Mouse (Mus musculus): ENCODE results near the gene Crispld2. TPM values are rescaled to one million over a fixed set of nuclear protein-coding genes. Genes with fewer than 3 reads are reported as not detected.

Gene Crispld2
- polyA plus RNA-seq, 1 experiment, result 4.1 TPM

DNA sequence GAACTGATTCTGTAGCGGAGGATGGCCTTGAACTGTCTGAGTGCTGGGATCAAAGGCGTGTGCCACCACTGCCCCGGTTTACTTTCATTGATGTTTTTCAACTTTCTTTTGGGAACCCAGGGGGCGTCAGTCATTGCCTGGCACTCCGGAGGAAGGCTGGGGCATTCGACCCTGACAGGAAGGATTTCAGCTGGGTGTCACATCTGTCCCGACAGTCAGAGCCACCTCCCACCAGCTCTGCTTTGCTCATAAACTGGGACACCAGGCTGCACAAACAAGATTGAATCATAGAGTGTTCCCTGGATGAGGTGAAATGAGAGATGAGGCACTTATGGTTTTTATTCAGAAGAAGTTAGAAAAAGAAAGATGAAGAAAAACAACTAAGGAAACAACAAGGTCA lies 40.0 kb upstream of the Crispld2 start:
- 87% methylated on average over 7 of the region's 7 CpGs for WGBS
- Histone ChIP-seq H3K4me3 (ENCODE audit: extremely low read depth, insufficient read depth, insufficient read length) (no peak overlapping the region), H3K4me1 (ENCODE audit: control insufficient read depth, insufficient read depth, insufficient read length) (no peaks in the 10 kb centered on the region), H3K36me3 (ENCODE audit: control insufficient read depth, insufficient read depth, low read length) (peaks cover 69% of the 10 kb centered on the region), H3K27me3 (ENCODE audit: control insufficient read depth, insufficient read depth, low read length) (no peaks in the 10 kb centered on the region), H3K27ac (ENCODE audit: insufficient read depth, low read length) (no peak overlapping the region)
- no peak for DNase-seq (ENCODE audit: low read depth in 1 of 2, low spot score in 2 of 2)
- TF ChIP-seq POLR2A (IDR thresholded peaks at IDR 0.05; ENCODE audit: low read depth, low read length), result no peak
- no peak for TF ChIP-seq CTCF (IDR thresholded peaks at IDR 0.05; ENCODE audit: extremely low read depth, insufficient read depth, insufficient read length, insufficient replicate concordance)

DNA sequence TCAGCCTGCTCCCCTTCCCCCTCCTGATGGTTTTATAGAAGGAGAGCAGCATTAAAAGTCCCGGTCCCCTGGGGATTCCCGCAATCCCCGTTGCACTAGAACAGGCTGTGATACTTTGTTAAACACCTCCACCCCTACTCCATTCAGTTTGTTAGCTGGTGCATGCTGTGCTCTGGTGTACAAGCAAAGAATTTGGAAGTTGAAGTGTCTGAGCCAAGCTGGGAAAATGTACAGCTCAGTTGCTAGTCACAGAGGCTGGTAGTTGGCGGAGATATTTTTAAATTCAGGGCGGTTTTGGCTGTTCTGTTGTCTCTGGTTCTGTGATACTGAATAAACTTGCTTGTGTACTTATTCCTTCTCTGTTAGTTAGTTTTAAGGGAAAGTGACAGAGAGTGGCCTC lies 39.5 kb upstream of the Crispld2 start:
- 89% methylated on average over 5 of the region's 5 CpGs for WGBS
- H3K4me1 ChIP-seq (ENCODE audit: control insufficient read depth, insufficient read depth, insufficient read length), result no peaks in the 10 kb centered on the region
- DNase-seq (ENCODE audit: low read depth in 1 of 2, low spot score in 2 of 2), result no peak
- H3K27me3 ChIP-seq (ENCODE audit: control insufficient read depth, insufficient read depth, low read length), result no peaks in the 10 kb centered on the region
- no peak overlapping the region for H3K4me3 ChIP-seq (ENCODE audit: extremely low read depth, insufficient read depth, insufficient read length)
- H3K36me3 ChIP-seq (ENCODE audit: control insufficient read depth, insufficient read depth, low read length), result peaks cover 69% of the 10 kb centered on the region
- TF ChIP-seq POLR2A (IDR thresholded peaks at IDR 0.05; ENCODE audit: low read depth, low read length), result no peak
- no peak for TF ChIP-seq CTCF (IDR thresholded peaks at IDR 0.05; ENCODE audit: extremely low read depth, insufficient read depth, insufficient read length, insufficient replicate concordance)
- no peak overlapping the region for H3K27ac ChIP-seq (ENCODE audit: insufficient read depth, low read length)

DNA sequence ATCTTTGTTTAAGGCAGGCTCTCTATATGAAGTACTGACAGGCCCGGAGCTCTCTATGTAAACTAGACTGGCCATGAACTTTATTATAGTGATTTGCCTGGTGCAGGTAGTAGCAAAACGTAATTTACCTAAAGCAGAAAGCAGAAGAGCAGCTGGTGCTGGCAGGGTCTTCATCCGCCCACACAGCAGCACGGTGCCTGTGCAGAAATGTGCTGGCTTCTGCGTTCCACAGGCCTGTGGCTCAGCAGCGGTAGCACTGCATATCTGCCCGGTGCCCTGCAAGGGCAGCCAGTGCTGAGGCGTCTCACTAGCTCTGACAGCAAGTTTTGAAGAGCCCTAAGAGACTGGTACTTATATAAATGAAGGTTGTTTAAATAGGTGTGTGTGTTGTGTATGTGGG lies 36.9 kb upstream of the Crispld2 start:
- H3K4me3 ChIP-seq (ENCODE audit: extremely low read depth, insufficient read depth, insufficient read length), result no peak overlapping the region
- no peak for DNase-seq (ENCODE audit: low read depth in 1 of 2, low spot score in 2 of 2)
- H3K27ac ChIP-seq (ENCODE audit: insufficient read depth, low read length), result no peak overlapping the region
- H3K36me3 ChIP-seq (ENCODE audit: control insufficient read depth, insufficient read depth, low read length), result peaks cover 56% of the 10 kb centered on the region
- no peaks in the 10 kb centered on the region for H3K27me3 ChIP-seq (ENCODE audit: control insufficient read depth, insufficient read depth, low read length)
- TF ChIP-seq CTCF (IDR thresholded peaks at IDR 0.05; ENCODE audit: extremely low read depth, insufficient read depth, insufficient read length, insufficient replicate concordance) (no peak), POLR2A (IDR thresholded peaks at IDR 0.05; ENCODE audit: low read depth, low read length) (no peak)
- no peaks in the 10 kb centered on the region for H3K4me1 ChIP-seq (ENCODE audit: control insufficient read depth, insufficient read depth, insufficient read length)
- 93% methylated on average over 8 of the region's 8 CpGs for WGBS

DNA sequence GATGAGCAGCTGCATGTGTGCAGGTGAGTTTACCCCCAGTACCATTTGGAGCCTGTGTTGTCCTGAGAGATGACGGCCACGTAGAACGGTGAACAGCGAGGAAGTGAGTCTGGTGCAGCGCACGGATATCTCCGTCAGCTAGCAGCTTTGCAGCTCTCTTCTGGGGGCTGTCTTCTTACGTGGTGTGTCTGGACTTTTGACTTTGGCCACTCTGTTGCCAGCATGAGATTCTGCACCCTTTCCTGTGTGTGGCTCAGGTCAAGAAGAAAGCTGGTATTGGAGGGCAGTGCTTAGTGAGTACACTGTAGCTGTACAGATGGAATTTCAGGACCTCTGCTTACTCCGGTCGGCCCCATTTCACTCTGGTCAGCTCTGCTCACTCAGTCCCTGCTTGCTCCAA lies 34.2 kb upstream of the Crispld2 start:
- TF ChIP-seq POLR2A (IDR thresholded peaks at IDR 0.05; ENCODE audit: low read depth, low read length), result no peak
- no peak for TF ChIP-seq CTCF (IDR thresholded peaks at IDR 0.05; ENCODE audit: extremely low read depth, insufficient read depth, insufficient read length, insufficient replicate concordance)
- H3K36me3 ChIP-seq (ENCODE audit: control insufficient read depth, insufficient read depth, low read length), result peaks cover 36% of the 10 kb centered on the region
- H3K27me3 ChIP-seq (ENCODE audit: control insufficient read depth, insufficient read depth, low read length), result no peaks in the 10 kb centered on the region
- no peak overlapping the region for H3K27ac ChIP-seq (ENCODE audit: insufficient read depth, low read length)
- no peak overlapping the region for H3K4me3 ChIP-seq (ENCODE audit: extremely low read depth, insufficient read depth, insufficient read length)
- no peak for DNase-seq (ENCODE audit: low read depth in 1 of 2, low spot score in 2 of 2)
- WGBS, result 95% methylated on average over 10 of the region's 10 CpGs
- no peaks in the 10 kb centered on the region for H3K4me1 ChIP-seq (ENCODE audit: control insufficient read depth, insufficient read depth, insufficient read length)

DNA sequence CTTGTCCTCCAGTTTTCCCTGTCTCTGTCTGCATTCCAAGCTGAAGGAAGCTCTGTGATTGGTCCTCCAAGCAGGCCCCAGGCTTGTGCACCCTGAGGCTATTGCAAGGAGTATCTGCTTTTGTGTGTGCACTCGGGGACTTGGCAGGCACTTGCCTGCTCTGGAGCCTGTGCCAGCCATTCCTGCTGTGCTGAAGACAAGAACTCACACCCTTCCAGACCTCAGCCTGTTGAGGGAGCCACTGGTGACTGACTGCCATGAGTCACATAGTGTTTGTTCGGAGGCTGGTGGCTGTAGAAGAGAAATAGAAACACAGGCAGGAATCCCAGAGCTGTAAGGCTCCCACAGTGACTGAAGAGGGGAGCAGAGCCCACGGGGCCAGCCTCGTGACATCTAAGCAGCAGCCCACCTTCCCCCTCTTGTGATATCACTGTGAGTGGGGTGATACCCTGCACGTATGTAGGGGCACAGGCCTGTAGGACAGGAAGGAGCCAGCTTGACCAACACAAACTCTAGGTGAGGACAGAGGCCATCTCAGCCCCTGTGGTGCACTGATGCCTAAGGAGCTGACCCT lies 31.6 kb upstream of the Crispld2 start:
- no peak for DNase-seq (ENCODE audit: low read depth in 1 of 2, low spot score in 2 of 2)
- H3K27ac ChIP-seq (ENCODE audit: insufficient read depth, low read length), result no peak overlapping the region
- H3K27me3 ChIP-seq (ENCODE audit: control insufficient read depth, insufficient read depth, low read length), result no peaks in the 10 kb centered on the region
- TF ChIP-seq CTCF (IDR thresholded peaks at IDR 0.05; ENCODE audit: extremely low read depth, insufficient read depth, insufficient read length, insufficient replicate concordance) (no peak), POLR2A (IDR thresholded peaks at IDR 0.05; ENCODE audit: low read depth, low read length) (no peak)
- H3K4me3 ChIP-seq (ENCODE audit: extremely low read depth, insufficient read depth, insufficient read length), result no peak overlapping the region
- peaks cover 14% of the 10 kb centered on the region for H3K36me3 ChIP-seq (ENCODE audit: control insufficient read depth, insufficient read depth, low read length)
- H3K4me1 ChIP-seq (ENCODE audit: control insufficient read depth, insufficient read depth, insufficient read length), result no peaks in the 10 kb centered on the region
- WGBS, result 88% methylated on average over 5 of the region's 5 CpGs

DNA sequence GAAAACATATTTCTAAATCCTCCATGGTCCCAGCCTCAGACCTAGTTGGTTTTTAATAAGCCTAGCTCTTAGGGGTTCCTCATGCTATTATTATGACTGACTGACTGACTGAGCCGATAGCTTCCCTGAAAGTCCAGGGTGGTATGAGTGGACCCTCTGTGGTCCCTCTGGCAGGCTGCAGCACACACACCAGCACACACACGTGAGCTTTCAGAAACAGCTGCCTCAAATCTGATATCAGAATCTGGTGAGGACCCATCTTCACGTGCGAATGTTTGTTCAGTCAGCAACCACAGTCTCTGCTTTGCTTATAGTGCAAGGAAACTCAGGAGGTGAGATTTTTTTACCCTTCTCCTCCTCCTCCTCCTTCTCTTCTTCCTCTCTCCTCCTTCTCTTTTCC lies 27.4 kb upstream of the Crispld2 start:
- no peaks in the 10 kb centered on the region for H3K4me1 ChIP-seq (ENCODE audit: control insufficient read depth, insufficient read depth, insufficient read length)
- TF ChIP-seq CTCF (IDR thresholded peaks at IDR 0.05; ENCODE audit: extremely low read depth, insufficient read depth, insufficient read length, insufficient replicate concordance) (no peak), POLR2A (IDR thresholded peaks at IDR 0.05; ENCODE audit: low read depth, low read length) (no peak)
- H3K36me3 ChIP-seq (ENCODE audit: control insufficient read depth, insufficient read depth, low read length), result no peaks in the 10 kb centered on the region
- no peak overlapping the region for H3K27ac ChIP-seq (ENCODE audit: insufficient read depth, low read length)
- DNase-seq (ENCODE audit: low read depth in 1 of 2, low spot score in 2 of 2), result no peak
- H3K27me3 ChIP-seq (ENCODE audit: control insufficient read depth, insufficient read depth, low read length), result no peaks in the 10 kb centered on the region
- WGBS, result 72% methylated on average over 4 of the region's 4 CpGs
- no peak overlapping the region for H3K4me3 ChIP-seq (ENCODE audit: extremely low read depth, insufficient read depth, insufficient read length)

DNA sequence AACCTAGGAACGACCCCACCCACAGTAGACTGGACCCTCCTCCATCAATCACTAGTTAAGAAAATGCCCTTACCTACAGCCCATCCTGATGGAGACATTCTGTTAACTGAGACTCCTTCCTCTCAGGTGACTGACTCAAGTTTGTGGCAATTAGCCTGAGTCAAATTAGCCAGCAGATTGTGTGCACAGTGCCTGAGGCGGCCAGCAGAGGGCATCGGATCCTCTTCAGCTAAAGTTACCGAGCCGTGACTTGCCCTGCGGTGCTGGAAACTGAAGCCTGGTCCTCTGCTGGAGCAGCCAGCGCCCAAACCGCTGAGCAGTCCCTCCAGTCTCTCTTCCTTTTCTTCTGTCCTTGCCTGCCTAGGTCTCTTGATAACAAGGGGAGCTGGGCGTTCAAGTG lies 24.8 kb upstream of the Crispld2 start:
- Histone ChIP-seq H3K36me3 (ENCODE audit: control insufficient read depth, insufficient read depth, low read length) (no peaks in the 10 kb centered on the region), H3K4me1 (ENCODE audit: control insufficient read depth, insufficient read depth, insufficient read length) (no peaks in the 10 kb centered on the region), H3K4me3 (ENCODE audit: extremely low read depth, insufficient read depth, insufficient read length) (no peak overlapping the region), H3K27me3 (ENCODE audit: control insufficient read depth, insufficient read depth, low read length) (no peaks in the 10 kb centered on the region), H3K27ac (ENCODE audit: insufficient read depth, low read length) (no peak overlapping the region)
- no peak for DNase-seq (ENCODE audit: low read depth in 1 of 2, low spot score in 2 of 2)
- WGBS, result 88% methylated on average over 9 of the region's 9 CpGs
- TF ChIP-seq POLR2A (IDR thresholded peaks at IDR 0.05; ENCODE audit: low read depth, low read length), result no peak
- no peak for TF ChIP-seq CTCF (IDR thresholded peaks at IDR 0.05; ENCODE audit: extremely low read depth, insufficient read depth, insufficient read length, insufficient replicate concordance)
